Mouse (Mus musculus): Measurements from ENCODE around the gene Casp8ap2.

Casp8ap2 gene

GRCm38 (mm10) chr4:32668291-32668690 is 53.0 kb downstream of the Casp8ap2 start:
- no peak for DNase-seq (ENCODE audit: low spot score)

DNA sequence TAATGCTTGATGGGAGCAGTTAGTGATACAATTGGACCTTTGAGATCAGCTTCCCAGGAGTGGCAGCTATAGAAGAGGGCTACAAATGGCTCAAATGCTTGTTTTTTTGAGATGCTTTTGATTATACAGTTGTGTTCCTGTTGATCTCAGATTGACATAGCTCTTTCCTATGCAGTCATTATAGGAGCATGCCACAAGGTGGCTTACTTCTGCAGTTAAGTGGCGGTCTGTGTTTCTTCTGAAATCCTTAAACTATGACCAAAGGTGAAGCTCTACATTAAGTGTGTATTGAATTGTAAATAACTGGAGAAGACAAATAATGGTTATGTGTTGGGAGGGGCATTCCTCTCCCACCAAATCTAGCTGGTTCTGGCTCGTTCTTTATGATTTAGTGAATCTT is 54.6 kb downstream of the Casp8ap2 start:
- no peak for DNase-seq (ENCODE audit: low spot score)

- no peak for DNase-seq (ENCODE audit: low spot score)
Measured at GRCm38 (mm10) chr4:32674025-32674424, 58.8 kb downstream of the Casp8ap2 start.

DNA sequence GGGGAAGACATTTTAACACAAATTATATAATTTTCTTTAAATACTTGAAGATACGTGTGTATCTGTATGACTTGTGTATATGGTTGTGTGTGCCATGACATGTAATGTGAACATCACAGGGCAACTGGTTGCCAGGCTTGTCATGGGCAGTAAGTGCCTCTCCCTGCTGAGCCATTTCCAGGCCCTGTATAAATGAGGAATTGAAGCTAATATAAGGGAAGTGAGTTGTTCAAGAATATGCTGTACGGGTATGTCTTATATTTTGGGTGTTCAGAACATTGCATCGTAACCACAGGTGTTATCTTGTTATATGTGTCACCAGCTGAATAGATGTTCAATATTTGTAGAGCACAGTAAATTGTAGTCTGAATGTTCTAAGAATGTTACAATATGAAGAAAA is 62.2 kb downstream of the Casp8ap2 start:
- DNase-seq (ENCODE audit: low spot score) = no peak

GRCm38 (mm10) chr4:32680843-32681242 is 65.6 kb downstream of the Casp8ap2 start:
- no peak for DNase-seq (ENCODE audit: low spot score)

DNA sequence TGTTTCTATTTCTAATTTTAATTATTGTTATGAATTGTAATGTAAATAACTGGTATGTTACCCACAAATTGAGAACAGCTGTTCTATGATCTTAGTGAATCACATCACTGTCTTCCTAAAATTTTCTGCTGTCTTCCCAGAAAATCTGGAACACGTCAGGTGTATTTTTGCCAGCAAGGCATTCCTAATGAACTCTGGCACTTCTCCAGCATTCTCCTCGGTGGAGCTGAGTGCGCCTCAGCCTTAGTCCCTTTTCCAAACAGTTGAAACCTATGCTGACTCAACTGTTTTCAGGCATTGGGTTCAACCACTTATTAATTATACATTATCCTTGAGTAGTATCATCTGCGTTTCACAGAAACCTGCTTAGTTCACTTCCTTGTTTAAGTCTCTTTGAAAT is 67.2 kb downstream of the Casp8ap2 start:
- DNase-seq (ENCODE audit: low spot score) = no peak

DNA sequence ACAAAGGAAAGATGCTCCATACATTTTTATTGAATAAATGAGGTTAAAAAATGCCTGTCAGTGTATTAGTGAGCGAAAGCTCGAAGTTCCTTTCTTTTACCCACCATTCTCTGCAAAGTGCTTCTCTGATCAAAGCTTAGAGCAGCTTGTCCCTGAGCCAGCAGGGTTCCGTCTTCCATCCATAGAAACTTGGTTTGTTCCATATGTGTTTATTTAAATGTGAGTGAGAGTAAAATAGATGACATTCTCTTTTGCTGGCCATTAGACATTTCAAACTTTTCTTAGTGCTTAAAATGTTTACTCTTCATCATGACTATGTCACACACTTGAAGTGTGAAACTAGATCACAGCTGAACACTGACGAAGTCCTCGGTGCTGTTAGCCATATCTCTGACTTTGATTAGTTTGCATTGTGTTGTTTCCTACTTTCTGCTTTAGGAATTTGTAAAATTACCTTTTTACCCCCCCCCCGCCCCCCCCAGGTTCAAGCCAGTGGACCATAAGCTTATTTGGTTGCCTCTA is 67.9 kb downstream of the Casp8ap2 start:
- DNase-seq (ENCODE audit: low spot score) = no peak

All from urinary bladder, postnatal 25 days (tissue).